Mouse (Mus musculus) intestine, embryonic 16.5 days (tissue): ENCODE results near the gene Ptbp3. TPM values are rescaled to one million over a fixed set of nuclear protein-coding genes. Genes with fewer than 3 reads are reported as not detected.

Experiments
- ATAC-seq: fragments of 200-750 bp; cut with Nextera tagmentation; 2 replicates; pipeline ENCODE4 v1.8.0; 2017; ENCODE audit warnings: moderate TSS enrichment, moderate library complexity
- H3K27ac ChIP-seq: fragments of 300-500 bp; sonication (generic); 2 replicates; pipeline ENCODE4 v1.5.1; 2014; ENCODE audit warnings: mild to moderate bottlenecking, low read length
- H3K27me3 ChIP-seq: fragments of 300-500 bp; sonication (generic); replicated peaks from 2 replicates; pipeline ENCODE4 v1.6.1; 2014; ENCODE audit warnings: low read length, control low read depth, mixed read lengths; ENCODE audit not compliant: control insufficient read depth, insufficient read depth
- H3K36me3 ChIP-seq: fragments of 300-500 bp; sonication (generic); 2 replicates; pipeline ENCODE4 v1.6.1; 2014; ENCODE audit warnings: low read length, control low read depth; ENCODE audit not compliant: control insufficient read depth, insufficient read depth
- H3K4me1 ChIP-seq: fragments of 300-500 bp; sonication (generic); 2 replicates; pipeline ENCODE4 v1.6.1; 2014; ENCODE audit warnings: low read length, control low read depth, mixed read lengths; ENCODE audit not compliant: control insufficient read depth, insufficient read depth
- H3K4me2 ChIP-seq: fragments of 300-500 bp; sonication (generic); 2 replicates; pipeline ENCODE4 v1.6.1; 2014; ENCODE audit warnings: low read depth, low read length, control low read depth
- H3K4me3 ChIP-seq: fragments of 300-500 bp; sonication (generic); 2 replicates; pipeline ENCODE4 v1.5.1; 2014; ENCODE audit warnings: mild to moderate bottlenecking, low read length
- H3K9ac ChIP-seq: fragments of 300-500 bp; sonication (generic); 2 replicates; pipeline ENCODE4 v1.6.1; 2014; ENCODE audit warnings: low read depth, low read length
- H3K9me3 ChIP-seq: fragments of 300-500 bp; sonication (generic); 2 replicates; pipeline ENCODE4 v1.6.1; 2016; ENCODE audit warnings: low read length, control low read depth; ENCODE audit not compliant: control insufficient read depth
- WGBS: fragments of 180-500 bp; shearing (Covaris S2); extraction: QIAGEN DNeasy Blood & Tissue Kit; methylation state at CpG from one replicate; pipeline ENCODE4 v1.1.7; 2014; 5-methylcytosine and 5-hydroxymethylcytosine counted together
- polyA plus RNA-seq: library from polyadenylated mRNA; unstranded; fragments of >200 nt; fragmentation: Nextera tagmentation; extraction: Ambion mirVana; gene quantifications from 2 replicates; pipeline ENCODE4 v1.2.1, GENCODE M21; 2015

Gene Ptbp3
- polyA plus RNA-seq, 1 experiment from 2014 or later = 56.5 TPM

DNA sequence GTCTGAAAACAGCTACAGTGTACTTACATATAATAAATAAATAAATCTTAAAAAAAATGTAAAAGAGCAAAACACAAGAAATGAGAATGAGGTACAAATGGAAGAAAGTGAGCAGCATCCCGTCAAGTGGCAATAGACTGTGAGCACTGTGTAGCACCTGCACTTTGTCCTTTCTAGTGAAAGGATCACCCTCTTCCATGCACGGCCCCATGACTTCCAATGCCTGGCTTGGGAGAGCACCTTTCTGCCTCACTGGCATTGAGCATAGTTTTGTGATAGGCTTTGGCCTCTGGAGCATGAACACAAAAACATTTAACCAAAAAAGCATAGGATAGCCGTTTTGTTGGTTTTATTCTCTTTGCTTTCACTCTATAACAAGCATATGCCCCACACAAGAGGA is 21.7 kb downstream of the Ptbp3 start:
- H3K9ac ChIP-seq = no peak overlapping the region
- no peaks in the 10 kb centered on the region for H3K27me3 ChIP-seq
- H3K9me3 ChIP-seq = no peaks in the 10 kb centered on the region
- H3K36me3 ChIP-seq = no peaks in the 10 kb centered on the region
- H3K4me3 ChIP-seq = no peak overlapping the region
- no peak overlapping the region for H3K4me2 ChIP-seq
- 71% methylated on average over 3 of the region's 3 CpGs for WGBS
- peak; percentile 61; the same call in 1 of the 2 replicates for ATAC-seq
- H3K4me1 ChIP-seq = peaks cover 10% of the 10 kb centered on the region
- H3K27ac ChIP-seq = no peak overlapping the region

DNA sequence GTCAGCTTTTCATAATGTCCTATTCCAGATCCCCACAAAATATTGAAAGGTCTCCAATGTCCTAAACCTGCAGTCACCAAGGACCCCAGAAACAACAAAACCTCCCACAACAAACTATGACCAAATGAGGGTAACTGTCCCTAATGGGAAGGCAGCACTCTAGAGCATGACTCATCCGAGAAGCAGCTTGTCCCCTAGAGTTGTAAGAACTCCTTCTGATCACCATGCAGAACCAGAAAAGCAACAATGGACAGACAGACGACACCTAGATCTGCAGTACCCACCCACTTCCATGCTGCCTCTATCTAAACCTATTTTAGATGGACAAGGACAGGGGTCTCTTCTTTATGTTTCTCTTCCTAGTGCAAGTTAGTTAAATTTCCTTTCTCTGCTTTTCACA is 22.4 kb downstream of the Ptbp3 start:
- H3K4me3 ChIP-seq = no peak overlapping the region
- no peaks in the 10 kb centered on the region for H3K9me3 ChIP-seq
- 0 out of 2 replicates have a peak, but pooled peaks have one; percentile 32 for ATAC-seq
- no peaks in the 10 kb centered on the region for H3K27me3 ChIP-seq
- no peak overlapping the region for H3K4me2 ChIP-seq
- no peaks in the 10 kb centered on the region for H3K36me3 ChIP-seq
- no peak overlapping the region; the same call in 1 of the 2 replicates for H3K27ac ChIP-seq
- H3K4me1 ChIP-seq = peaks cover 10% of the 10 kb centered on the region
- WGBS = 54% methylated on average over 2 of the region's 2 CpGs
- no peak overlapping the region for H3K9ac ChIP-seq

DNA sequence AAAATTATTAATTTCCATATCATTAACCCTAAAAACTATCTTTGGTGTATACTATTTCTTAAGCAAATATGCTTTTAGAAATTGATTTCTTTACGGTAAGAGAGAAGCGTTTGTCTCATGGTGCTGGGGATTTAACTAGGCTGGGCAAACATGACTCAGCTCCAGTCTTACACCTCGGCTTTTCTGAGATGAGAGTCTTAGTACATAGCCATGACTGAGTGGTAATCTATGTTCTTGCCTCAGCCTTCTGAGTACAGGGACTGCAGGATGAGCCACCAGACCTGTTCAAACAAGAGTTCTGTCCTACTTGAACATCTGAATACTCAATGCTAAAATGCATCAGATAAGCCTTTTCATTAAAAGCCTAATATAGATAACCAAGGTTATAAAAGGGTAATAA is 24.3 kb downstream of the Ptbp3 start:
- Histone ChIP-seq H3K9me3 (no peaks in the 10 kb centered on the region), H3K9ac (no peak overlapping the region), H3K4me1 (peaks cover 6% of the 10 kb centered on the region; the same call in 1 of the 2 replicates), H3K36me3 (no peaks in the 10 kb centered on the region), H3K4me2 (no peak overlapping the region), H3K4me3 (no peak overlapping the region), H3K27me3 (no peaks in the 10 kb centered on the region), H3K27ac (no peak overlapping the region)
- no peak for ATAC-seq
- 64% methylated on average over 3 of the region's 3 CpGs for WGBS

DNA sequence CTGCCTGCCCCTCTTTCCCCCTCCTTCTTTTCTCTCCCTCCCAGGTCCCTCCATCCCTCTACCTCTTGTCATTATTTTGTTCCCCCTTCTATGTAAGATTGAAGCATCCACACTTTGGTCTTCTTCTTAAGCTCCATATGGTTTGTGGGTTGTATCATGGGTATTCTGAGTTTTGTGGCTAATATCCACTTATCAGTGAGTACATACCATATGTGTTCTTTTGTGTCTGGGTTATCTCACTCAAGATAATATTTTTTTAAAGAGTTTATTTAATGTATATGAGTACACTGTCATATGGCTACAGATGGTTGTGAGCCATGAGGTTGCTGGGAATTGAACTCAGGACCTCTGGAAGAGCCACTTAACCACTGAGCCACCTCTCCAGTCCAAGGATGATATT is 38.8 kb downstream of the Ptbp3 start:
- H3K36me3 ChIP-seq = peaks cover 8% of the 10 kb centered on the region
- H3K4me1 ChIP-seq = no peaks in the 10 kb centered on the region
- no peaks in the 10 kb centered on the region for H3K27me3 ChIP-seq
- no peak overlapping the region for H3K4me3 ChIP-seq
- ATAC-seq = no peak
- H3K4me2 ChIP-seq = no peak overlapping the region
- H3K27ac ChIP-seq = no peak overlapping the region
- H3K9me3 ChIP-seq = no peaks in the 10 kb centered on the region
- H3K9ac ChIP-seq = no peak overlapping the region

DNA sequence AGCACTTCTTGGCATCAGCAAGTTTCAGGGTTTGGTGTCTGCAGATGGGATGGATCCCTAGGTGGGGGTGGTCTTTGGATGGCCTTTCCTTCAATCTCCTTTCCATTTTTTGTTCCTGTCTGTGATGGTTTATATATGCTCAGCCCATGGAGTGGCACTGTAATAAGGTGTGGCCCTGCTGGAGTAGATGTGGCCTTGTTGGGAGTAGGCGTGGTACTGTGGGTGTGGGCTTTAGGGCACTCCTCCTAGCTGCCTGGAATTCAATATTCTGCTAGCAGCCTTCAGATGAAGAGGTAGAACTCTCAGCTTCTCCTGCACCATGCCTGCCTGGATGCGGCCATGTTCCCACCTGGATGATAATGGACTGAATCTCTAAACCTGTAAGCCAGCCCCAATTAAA is 39.6 kb downstream of the Ptbp3 start:
- Histone ChIP-seq H3K4me3 (no peak overlapping the region), H3K9ac (no peak overlapping the region), H3K27ac (no peak overlapping the region), H3K4me2 (no peak overlapping the region), H3K9me3 (no peaks in the 10 kb centered on the region), H3K4me1 (no peaks in the 10 kb centered on the region), H3K36me3 (peaks cover 8% of the 10 kb centered on the region), H3K27me3 (no peaks in the 10 kb centered on the region)
- no peak for ATAC-seq
- 93% methylated on average over 2 of the region's 2 CpGs for WGBS

DNA sequence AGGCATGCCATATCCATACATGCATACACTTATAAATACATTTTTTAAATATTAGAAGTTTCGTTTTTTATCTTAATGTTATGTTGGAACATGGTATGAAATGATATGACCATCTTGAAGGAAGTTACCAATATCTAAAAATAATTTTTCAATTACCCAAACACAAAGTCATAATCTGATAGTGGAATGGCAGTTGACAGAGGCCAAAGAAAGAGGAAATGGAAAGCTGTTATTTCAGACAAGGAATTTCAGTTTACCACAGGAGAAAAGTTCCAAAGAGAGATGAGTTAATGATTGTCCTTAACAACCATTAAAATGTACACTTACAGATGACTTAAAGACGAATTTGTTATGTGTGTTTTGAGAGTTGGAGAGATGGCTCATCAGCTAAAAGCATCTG is 41.4 kb downstream of the Ptbp3 start:
- no peak for ATAC-seq
- H3K4me1 ChIP-seq = no peaks in the 10 kb centered on the region
- no peak overlapping the region for H3K27ac ChIP-seq
- H3K9ac ChIP-seq = no peak overlapping the region
- WGBS = 64% methylated on average over 2 of the region's 2 CpGs
- no peaks in the 10 kb centered on the region for H3K27me3 ChIP-seq
- H3K9me3 ChIP-seq = no peaks in the 10 kb centered on the region
- no peak overlapping the region for H3K4me3 ChIP-seq
- H3K36me3 ChIP-seq = peaks cover 7% of the 10 kb centered on the region
- no peak overlapping the region for H3K4me2 ChIP-seq

DNA sequence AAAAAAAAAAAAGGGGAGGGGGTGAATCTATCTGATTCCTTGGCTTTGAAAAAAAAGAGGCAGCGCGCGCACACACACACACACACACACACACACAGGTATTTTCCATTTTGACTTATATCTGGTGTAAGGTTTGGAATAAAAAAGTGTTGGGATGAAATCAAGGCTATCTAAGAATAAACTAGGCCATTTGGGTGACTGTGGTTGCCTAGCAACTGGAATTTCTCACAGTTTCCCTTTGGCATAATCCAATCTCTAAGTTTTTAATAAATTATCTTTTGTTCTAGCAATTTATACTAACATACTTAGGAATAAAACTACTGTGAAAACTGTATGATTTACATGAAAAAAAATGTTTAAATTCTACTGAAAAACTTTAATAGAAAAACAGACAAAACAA is 42.5 kb downstream of the Ptbp3 start:
- Histone ChIP-seq H3K27me3 (no peaks in the 10 kb centered on the region), H3K27ac (no peak overlapping the region), H3K4me3 (no peak overlapping the region), H3K4me2 (no peak overlapping the region), H3K4me1 (no peaks in the 10 kb centered on the region), H3K9me3 (no peaks in the 10 kb centered on the region), H3K36me3 (peaks cover 8% of the 10 kb centered on the region), H3K9ac (no peak overlapping the region)
- WGBS = 100% methylated on average over 3 of the region's 3 CpGs
- ATAC-seq = no peak

DNA sequence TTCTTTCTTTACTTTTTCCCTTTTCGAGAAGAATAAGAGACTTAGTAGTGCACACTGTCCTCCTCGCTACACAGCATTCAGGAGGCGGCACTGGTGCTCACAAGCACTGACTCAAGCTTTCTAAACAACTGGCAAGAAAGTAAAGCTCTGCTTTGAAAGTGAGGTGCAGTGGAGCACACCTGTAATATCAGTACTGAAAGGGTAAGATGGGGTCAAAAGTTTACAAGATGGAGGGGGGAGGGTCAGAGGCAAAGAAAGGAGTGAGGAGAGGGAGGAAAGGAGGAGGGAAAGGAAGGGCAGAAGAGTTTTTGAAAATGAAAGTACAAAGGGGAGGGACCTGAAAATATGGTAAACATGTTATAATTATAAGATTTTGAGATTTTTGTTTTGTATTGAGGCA is 43.7 kb downstream of the Ptbp3 start:
- ATAC-seq = no peak
- Histone ChIP-seq H3K4me2 (no peak overlapping the region), H3K9me3 (no peaks in the 10 kb centered on the region), H3K27me3 (no peaks in the 10 kb centered on the region), H3K9ac (no peak overlapping the region), H3K4me1 (no peaks in the 10 kb centered on the region), H3K4me3 (no peak overlapping the region), H3K36me3 (peaks cover 13% of the 10 kb centered on the region), H3K27ac (no peak overlapping the region)
- WGBS = 86% methylated on average over 3 of the region's 3 CpGs

DNA sequence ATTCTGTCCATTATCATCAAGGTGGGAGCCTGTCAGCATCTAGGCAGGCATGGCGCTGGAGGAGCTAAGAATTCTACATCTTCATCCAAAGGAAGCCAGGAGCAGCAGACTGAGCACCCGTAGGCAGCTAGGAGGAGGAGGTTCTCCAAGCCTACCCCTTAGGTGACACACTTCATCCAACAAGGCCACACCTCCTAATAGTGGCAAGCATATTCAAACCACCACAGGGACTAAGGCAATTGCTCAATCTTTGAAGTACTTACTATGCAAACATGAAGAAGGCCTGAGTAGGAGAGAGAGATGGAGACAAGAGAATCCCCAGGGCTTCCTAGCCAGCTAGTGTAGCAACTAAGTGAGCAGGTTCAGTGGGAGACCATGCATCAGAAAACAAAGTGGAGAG is 58.1 kb downstream of the Ptbp3 start:
- Histone ChIP-seq H3K4me1 (no peaks in the 10 kb centered on the region), H3K36me3 (no peaks in the 10 kb centered on the region), H3K9me3 (no peaks in the 10 kb centered on the region), H3K27me3 (no peaks in the 10 kb centered on the region), H3K27ac (no peak overlapping the region), H3K4me2 (no peak overlapping the region), H3K9ac (no peak overlapping the region), H3K4me3 (no peak overlapping the region)
- WGBS = 95% methylated on average over 2 of the region's 2 CpGs
- ATAC-seq = no peak

DNA sequence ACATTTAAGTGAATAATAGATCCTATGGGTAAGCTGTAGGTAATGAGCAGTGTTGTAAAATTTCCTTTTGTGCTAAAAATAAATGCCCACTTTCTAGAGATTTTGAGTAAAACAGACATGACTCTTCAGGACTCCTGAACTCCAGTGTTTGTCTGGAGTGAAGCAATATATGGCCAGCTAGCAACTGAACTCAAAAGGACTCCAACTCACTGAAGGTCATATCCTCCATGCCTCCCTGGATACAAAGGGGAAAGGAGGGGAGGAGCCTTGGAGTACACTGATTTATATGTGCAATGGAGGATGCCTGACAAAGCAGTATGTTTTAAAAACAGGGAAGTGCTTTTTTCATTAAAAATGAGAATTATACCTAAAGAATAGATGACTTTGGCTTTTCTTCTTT is 77.9 kb downstream of the Ptbp3 start:
- no peaks in the 10 kb centered on the region for H3K36me3 ChIP-seq
- ATAC-seq = no peak
- no peak overlapping the region for H3K4me3 ChIP-seq
- H3K4me2 ChIP-seq = no peak overlapping the region
- no peak overlapping the region for H3K9ac ChIP-seq
- H3K27ac ChIP-seq = no peak overlapping the region
- no peaks in the 10 kb centered on the region for H3K9me3 ChIP-seq
- H3K4me1 ChIP-seq = no peaks in the 10 kb centered on the region
- H3K27me3 ChIP-seq = no peaks in the 10 kb centered on the region
